Mouse (Mus musculus) hindbrain, embryonic 10.5 days (tissue): Measurements from ENCODE around the gene Rph3al. TPM values are rescaled to one million over a fixed set of nuclear protein-coding genes. Genes with fewer than 3 reads are reported as not detected.

Experiments used
- DNase-seq: peaks from one replicate; pipeline ENCODE4 v3.0.0-alpha.2; 2017; ENCODE audit warnings: low spot score
- H3K27ac ChIP-seq: fragments of 300-500 bp; sonication (generic); 2 replicates; pipeline ENCODE4 v1.5.1; 2016; ENCODE audit warnings: mild to moderate bottlenecking, moderate library complexity
- H3K27me3 ChIP-seq: fragments of 300-500 bp; sonication (generic); 2 replicates; pipeline ENCODE4 v1.6.1; 2016; ENCODE audit warnings: mild to moderate bottlenecking; ENCODE audit not compliant: poor library complexity, insufficient read depth, severe bottlenecking
- H3K36me3 ChIP-seq: fragments of 300-500 bp; sonication (generic); 2 replicates; pipeline ENCODE4 v1.6.1; 2016; ENCODE audit warnings: mild to moderate bottlenecking, moderate library complexity
- H3K4me1 ChIP-seq: fragments of 300-500 bp; sonication (generic); replicated peaks from 2 replicates; pipeline ENCODE4 v1.6.1; 2016; ENCODE audit warnings: mild to moderate bottlenecking
- H3K4me3 ChIP-seq: fragments of 300-500 bp; sonication (generic); 2 replicates; pipeline ENCODE4 v1.5.1; 2016; ENCODE audit warnings: mild to moderate bottlenecking, moderate library complexity
- H3K9me3 ChIP-seq: fragments of 300-500 bp; sonication (generic); 2 replicates; pipeline ENCODE4 v1.6.1; 2016; ENCODE audit warnings: mild to moderate bottlenecking, moderate library complexity
- WGBS: fragments of 180-500 bp; shearing (Covaris S2); methylation state at CpG from one replicate; pipeline ENCODE4 v1.1.7; 2016; 5-methylcytosine and 5-hydroxymethylcytosine counted together
- polyA plus RNA-seq: library from polyadenylated mRNA; unstranded; fragments of >200 nt; fragmentation: Nextera tagmentation; extraction: Ambion mirVana; gene quantifications from 2 replicates; pipeline ENCODE4 v1.2.1, GENCODE M21; 2016

Gene Rph3al
- polyA plus RNA-seq, 1 experiment from 2014 or later: 2.4 TPM

DNA sequence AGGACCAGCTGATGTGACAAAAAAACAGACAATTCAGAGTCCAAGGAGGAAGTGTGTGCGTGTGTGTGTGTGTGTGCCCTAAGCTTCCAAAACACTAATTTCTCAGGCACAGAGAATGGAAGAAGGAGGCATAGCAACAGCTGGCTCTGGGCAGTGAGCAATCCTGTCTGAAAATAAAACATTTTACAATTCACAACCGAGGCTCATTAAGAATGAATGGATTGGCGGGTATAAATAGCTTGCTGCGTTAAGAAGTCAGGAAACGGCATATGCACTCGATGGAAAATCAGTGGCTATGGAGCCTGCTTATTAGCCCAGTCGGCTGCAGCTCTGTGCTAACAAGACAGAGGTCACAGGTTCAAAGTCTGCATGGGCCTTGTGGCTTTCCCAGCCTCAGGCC lies 92.6 kb downstream of the Rph3al start:
- no peak for DNase-seq

DNA sequence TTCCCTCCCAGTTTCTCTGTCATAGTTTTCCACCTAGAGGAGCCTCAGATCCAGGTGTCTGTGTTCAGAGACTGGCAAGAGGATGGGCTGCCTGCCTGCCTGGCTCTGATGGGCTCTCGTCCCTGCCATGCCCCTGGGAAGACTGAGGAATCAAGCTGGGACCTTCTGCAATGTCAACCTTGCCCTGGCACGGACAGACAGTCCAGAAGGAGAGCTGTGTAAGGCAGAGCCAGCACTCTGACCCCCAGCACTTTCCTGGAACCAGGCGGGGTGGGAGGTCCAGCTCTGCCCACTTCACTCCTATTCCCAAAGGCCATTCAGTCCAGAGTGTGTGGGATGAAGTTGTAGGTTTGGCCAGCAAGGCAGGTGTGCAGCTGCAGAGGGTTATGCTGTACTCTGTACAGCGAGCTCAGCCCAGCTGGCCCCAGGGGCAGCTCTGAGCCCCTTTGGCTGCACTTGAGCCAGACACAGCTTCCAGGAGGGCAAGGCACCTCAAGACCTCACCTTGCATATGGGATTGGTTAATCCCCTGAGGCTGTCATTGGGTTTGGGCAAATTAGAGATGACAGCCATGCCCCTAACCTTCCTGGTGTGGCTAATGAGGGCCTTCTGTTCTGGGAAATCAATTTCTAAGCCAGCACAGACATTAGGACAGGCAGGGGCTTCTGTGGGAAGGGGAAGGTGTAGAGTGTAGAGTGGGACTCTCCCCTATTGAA lies 95.2 kb downstream of the Rph3al start:
- Histone ChIP-seq H3K9me3 (no peaks in the 10 kb centered on the region), H3K27me3 (peaks cover 5% of the 10 kb centered on the region; the same call in 1 of the 2 replicates), H3K4me3 (no peak overlapping the region), H3K27ac (peak overlapping the region; percentile 71), H3K4me1 (peaks cover 78% of the 10 kb centered on the region), H3K36me3 (no peaks in the 10 kb centered on the region)
- 70% methylated on average over 4 of the region's 4 CpGs for WGBS
- no peak for DNase-seq

More for the DNA sequence above, 92.6 kb downstream of the Rph3al start:
- peaks cover 59% of the 10 kb centered on the region for H3K4me1 ChIP-seq
- peak overlapping the region; percentile 62 for H3K27ac ChIP-seq
- H3K27me3 ChIP-seq: peaks cover 4% of the 10 kb centered on the region; the same call in 1 of the 2 replicates
- H3K9me3 ChIP-seq: no peaks in the 10 kb centered on the region
- H3K4me3 ChIP-seq: no peak overlapping the region
- H3K36me3 ChIP-seq: no peaks in the 10 kb centered on the region
- 60% methylated on average over 7 of the region's 7 CpGs for WGBS

DNA sequence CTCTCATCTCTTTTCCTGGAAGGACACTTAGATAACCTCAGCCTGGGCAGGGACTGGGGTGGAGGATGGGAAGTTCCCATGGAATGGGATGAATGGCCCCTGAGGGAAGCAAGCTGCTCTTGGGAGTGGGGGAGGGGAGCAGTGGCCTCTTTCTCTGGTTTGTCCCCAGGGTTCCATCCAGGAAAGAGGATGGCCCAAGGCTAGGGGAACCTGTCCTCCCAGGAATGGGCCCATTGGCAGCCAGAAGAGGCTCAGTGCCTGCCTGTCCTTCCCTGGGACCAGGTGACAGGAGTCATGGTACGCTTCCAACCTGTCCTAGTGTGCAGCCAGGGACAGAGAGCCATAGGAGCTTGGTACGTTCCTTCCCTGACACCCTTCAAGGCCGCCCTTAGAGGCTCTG lies 96.7 kb downstream of the Rph3al start:
- peaks cover 76% of the 10 kb centered on the region for H3K4me1 ChIP-seq
- WGBS: 70% methylated on average over 3 of the region's 3 CpGs
- no peak for DNase-seq
- H3K27ac ChIP-seq: peak overlapping the region; percentile 67
- peaks cover 6% of the 10 kb centered on the region; the same call in 1 of the 2 replicates for H3K27me3 ChIP-seq
- H3K36me3 ChIP-seq: no peaks in the 10 kb centered on the region
- no peak overlapping the region for H3K4me3 ChIP-seq
- H3K9me3 ChIP-seq: no peaks in the 10 kb centered on the region

DNA sequence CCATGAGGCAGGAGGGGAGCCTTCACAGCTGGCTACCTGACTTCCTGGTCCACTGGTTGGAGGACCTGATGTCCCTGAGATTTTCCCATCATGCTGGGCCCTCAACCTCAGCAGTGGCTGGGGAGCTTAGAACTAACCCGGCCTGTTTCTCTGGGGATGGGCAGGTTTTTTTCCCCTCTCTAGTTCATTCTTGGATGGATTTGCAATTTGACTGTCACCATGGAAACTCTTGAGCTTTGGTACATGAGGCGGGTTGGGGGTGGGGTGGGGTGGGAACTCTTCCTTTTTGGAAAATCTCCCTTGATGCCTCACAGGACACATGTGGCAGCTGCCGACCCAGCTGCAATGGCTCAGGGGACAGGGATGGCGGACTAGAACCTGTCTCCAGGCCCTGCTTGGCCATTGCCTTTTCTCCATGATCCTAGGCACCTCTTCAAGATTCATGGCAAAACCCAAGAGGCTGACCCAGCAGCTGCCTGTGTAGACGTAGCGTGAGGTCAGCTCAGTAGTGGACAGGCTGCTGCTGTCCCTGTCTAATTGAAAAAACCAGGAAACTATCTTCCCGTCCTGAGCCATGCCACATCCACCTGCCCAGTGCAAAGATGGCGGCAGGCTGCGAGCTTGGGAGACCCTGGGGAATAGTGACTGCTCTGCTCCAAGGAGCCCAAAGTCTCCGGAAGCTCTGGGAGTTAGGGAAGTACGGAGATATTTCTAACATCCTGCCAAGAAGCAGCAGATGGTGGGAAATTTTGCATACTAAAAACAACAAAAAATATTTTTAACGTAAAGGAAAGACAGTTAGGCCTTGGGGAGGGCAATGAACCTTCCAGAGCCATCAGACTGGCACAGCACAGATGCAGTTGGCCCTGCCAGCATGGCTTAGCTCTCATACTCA lies 98.4 kb downstream of the Rph3al start:
- DNase-seq: no peak
- Histone ChIP-seq H3K9me3 (no peaks in the 10 kb centered on the region), H3K27me3 (peaks cover 6% of the 10 kb centered on the region; the same call in 1 of the 2 replicates), H3K27ac (peak overlapping the region; percentile 64), H3K36me3 (no peaks in the 10 kb centered on the region), H3K4me3 (no peak overlapping the region), H3K4me1 (peaks cover 64% of the 10 kb centered on the region)
- 82% methylated on average over 12 of the region's 12 CpGs for WGBS

DNA sequence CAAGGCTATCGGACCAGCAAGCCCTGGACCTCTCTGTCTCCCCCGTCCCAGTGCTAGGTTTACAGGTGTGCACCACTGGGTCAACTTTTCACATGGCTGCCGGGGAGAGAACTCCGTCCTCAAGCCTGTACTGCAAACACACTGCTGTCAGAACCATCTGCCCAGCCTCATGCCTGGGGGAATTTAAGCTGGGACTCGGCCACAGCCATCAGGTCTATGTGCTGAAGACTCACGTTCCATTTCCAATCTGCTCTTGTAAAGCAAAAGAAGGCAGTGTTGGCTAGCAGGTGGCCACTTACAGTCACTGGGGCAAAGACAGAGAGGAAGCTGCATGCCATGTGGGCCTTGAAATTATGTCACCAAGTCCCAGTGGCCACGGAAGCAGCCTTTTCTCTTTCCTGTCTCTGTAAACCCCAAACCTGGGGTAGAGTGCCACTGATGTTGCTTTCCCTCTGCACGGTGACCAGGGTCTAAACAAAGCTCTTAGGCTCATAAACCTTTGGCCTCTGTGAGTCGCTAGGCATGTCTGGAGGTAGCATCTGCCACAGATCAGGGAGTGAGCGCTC lies 99.3 kb downstream of the Rph3al start:
- Histone ChIP-seq H3K9me3 (no peaks in the 10 kb centered on the region), H3K27me3 (peaks cover 6% of the 10 kb centered on the region; the same call in 1 of the 2 replicates), H3K4me3 (no peak overlapping the region), H3K27ac (peak overlapping the region; percentile 64), H3K36me3 (no peaks in the 10 kb centered on the region), H3K4me1 (peaks cover 56% of the 10 kb centered on the region)
- WGBS: 81% methylated on average over 10 of the region's 10 CpGs
- DNase-seq: no peak

DNA sequence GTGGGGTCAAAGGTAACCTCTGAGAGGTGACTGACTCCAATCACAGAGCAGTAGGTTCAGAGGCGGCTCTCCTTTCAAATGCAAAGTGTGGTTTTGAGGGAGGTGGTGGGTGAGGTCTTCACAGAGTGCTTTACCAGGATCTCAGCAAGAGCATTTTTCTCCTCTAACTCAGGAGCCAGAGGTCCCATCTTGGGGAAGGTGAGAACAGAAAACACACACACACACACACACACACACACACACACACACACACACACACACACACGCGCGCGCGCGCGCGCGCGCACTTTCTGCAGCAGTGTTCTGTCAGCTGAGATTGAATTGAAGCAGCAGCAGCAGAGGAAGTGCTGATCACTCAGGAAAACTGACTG lies 102.0 kb downstream of the Rph3al start:
- H3K4me1 ChIP-seq: peaks cover 38% of the 10 kb centered on the region
- no peaks in the 10 kb centered on the region for H3K36me3 ChIP-seq
- no peak for DNase-seq
- peaks cover 3% of the 10 kb centered on the region; the same call in 1 of the 2 replicates for H3K27me3 ChIP-seq
- 48% methylated on average over 11 of the region's 11 CpGs for WGBS
- H3K27ac ChIP-seq: no peak overlapping the region
- H3K4me3 ChIP-seq: no peak overlapping the region
- H3K9me3 ChIP-seq: no peaks in the 10 kb centered on the region

DNA sequence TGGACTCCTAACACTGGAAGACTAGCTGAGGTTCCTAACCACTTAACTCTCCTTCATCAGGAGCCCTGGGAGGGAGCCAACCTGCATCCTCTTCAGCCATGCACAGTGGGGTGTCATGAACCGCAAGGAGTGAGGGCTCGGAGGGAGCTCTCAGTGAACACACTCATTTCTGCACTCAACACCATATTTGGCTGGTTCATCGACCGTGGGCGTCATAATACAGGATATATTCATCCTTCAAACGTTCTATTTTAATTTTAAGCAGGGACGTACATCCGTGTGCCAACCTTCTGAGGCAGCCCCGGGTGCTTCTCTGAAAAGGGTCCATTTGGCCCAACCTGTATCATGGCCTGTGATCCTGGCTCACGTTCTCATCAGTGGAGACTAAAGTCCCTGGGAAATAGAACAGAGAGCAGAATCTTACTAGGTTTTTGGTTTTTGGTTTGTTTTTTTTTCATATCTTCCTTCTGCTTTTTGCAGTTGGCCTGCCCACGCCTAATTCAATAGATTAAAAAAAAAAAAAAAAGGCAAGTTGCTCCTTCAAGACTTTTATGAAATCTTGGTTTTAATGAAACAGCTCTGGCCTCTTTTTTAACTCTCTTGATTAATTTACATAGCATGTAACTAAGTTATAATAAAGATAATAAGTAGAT lies 102.5 kb downstream of the Rph3al start:
- Histone ChIP-seq H3K27me3 (peaks cover 3% of the 10 kb centered on the region; the same call in 1 of the 2 replicates), H3K4me1 (peaks cover 33% of the 10 kb centered on the region), H3K27ac (no peak overlapping the region), H3K9me3 (no peaks in the 10 kb centered on the region), H3K36me3 (no peaks in the 10 kb centered on the region), H3K4me3 (no peak overlapping the region)
- WGBS: 82% methylated on average over 11 of the region's 11 CpGs
- no peak for DNase-seq

DNA sequence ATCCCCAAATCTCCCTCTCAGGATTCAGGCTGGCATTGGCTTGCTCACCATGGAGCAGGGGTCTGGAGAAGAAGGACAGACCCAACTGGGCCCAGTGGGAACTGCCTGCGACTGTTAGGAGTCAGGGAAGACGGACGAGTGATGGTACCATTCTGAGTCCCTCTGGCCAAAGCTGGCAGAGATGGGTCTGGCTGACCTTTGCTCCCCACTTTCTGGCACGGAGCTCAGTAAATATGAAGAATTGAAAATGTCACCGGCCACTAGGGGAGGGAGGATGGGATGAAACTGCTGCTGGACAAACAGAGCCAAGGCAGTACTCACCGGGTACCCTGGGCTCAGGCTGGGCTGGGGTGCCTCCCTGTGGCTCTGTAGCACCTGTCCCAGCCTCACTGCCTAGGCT lies 105.1 kb downstream of the Rph3al start:
- no peak for DNase-seq
- peaks cover 13% of the 10 kb centered on the region; the same call in 1 of the 2 replicates for H3K4me1 ChIP-seq
- no peaks in the 10 kb centered on the region for H3K36me3 ChIP-seq
- H3K4me3 ChIP-seq: no peak overlapping the region
- WGBS: 89% methylated on average over 6 of the region's 6 CpGs
- H3K27ac ChIP-seq: no peak overlapping the region
- H3K27me3 ChIP-seq: peaks cover 1% of the 10 kb centered on the region; the same call in 1 of the 2 replicates
- H3K9me3 ChIP-seq: no peaks in the 10 kb centered on the region

DNA sequence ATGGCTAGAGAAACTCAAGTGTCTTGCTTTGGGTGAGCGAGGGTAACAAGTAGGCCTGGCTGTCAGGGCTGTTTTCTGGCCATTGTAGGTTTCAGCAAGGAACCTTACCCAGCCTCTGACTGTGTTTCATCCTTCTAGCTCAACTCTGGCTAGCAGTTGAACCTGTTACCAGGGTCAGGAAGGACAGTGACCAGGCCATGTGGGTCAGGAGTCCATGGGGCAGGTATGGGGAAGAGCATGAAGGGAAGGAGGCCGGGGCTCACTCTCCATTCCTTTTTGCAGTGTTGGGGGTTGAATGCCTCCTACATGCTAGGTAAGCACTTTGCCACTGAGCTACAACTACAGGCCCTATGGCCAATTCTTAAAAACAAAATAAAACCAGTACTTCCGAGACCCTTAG lies 107.8 kb downstream of the Rph3al start:
- Histone ChIP-seq H3K4me3 (no peak overlapping the region), H3K4me1 (peaks cover 7% of the 10 kb centered on the region; the same call in 1 of the 2 replicates), H3K36me3 (no peaks in the 10 kb centered on the region), H3K9me3 (no peaks in the 10 kb centered on the region), H3K27me3 (no peaks in the 10 kb centered on the region), H3K27ac (no peak overlapping the region)
- 91% methylated on average over 3 of the region's 3 CpGs for WGBS
- DNase-seq: no peak

DNA sequence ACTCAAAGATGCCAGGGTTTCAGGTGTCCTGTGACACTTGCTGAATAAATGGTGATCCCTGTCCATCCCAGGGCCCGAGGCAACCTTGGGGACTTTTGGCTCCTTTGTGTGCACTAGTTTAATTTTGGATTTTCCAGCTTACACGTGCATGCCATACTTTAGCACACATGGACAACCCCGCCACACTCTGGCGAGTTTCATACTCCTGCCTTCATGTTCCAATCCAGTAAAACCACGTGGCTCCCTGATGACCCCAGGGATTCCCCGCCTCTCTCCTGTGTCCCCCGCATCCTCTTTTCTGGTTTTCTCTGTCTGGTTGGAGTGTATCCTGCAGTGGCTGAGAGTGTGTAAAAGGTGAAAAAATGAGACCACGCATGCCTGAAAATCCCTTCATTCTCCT lies 110.8 kb downstream of the Rph3al start:
- H3K9me3 ChIP-seq: no peaks in the 10 kb centered on the region
- 84% methylated on average over 8 of the region's 8 CpGs for WGBS

DNA sequence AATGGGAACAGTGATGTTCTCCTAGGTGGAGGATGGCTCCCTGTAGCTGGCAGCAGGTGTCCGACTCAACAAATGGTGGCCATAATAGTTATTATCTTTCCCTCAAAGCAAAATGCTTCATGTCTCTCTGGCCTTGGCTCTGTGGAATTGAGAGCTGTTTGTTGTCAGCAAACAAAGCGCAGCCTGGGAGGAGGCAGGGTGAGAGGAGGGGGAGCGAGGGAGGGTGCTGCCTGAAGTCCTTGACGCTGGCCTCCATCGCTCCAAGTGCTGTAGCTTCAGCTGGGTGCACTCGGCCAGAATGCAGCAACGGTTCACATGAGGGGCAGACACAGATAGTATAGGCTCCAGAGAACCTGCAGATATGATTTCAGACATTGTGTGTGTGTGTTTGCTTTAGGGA lies 114.7 kb downstream of the Rph3al start:
- peaks cover 5% of the 10 kb centered on the region; the same call in 1 of the 2 replicates for H3K27me3 ChIP-seq
- no peaks in the 10 kb centered on the region for H3K4me1 ChIP-seq
- H3K27ac ChIP-seq: 0 out of 2 replicates have a peak overlapping the region, but pooled peaks have one; percentile 40
- no peak overlapping the region for H3K4me3 ChIP-seq
- no peak for DNase-seq
- H3K36me3 ChIP-seq: no peaks in the 10 kb centered on the region
- WGBS: 62% methylated on average over 7 of the region's 7 CpGs
- H3K9me3 ChIP-seq: no peaks in the 10 kb centered on the region

More for the DNA sequence above, 110.8 kb downstream of the Rph3al start:
- no peak overlapping the region for H3K27ac ChIP-seq
- peaks cover 5% of the 10 kb centered on the region; the same call in 1 of the 2 replicates for H3K27me3 ChIP-seq
- H3K4me3 ChIP-seq: no peak overlapping the region
- H3K4me1 ChIP-seq: 0 out of 2 replicates have a peak, but pooled peaks cover 5% of the 10 kb centered on the region
- H3K36me3 ChIP-seq: no peaks in the 10 kb centered on the region
- no peak for DNase-seq

DNA sequence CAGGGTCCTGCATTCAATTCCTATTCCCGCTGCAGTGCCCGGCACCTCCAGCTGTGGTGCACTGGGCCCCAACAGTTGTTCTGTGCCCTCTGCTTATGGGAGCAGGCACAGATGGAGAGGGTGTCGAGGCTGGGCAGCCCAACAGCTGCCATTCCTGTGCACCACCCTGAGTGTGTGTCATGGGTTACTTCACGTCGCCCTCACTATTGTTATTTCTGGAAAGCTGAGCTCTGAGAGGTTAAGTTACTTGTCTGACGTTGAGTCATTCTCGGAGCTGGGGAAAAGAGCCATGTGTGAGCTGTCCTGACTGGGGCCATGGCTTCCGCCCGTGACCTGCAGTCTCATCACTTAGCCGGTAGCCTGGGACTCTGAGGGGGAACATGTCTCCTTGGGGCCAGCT lies 125.1 kb downstream of the Rph3al start:
- Histone ChIP-seq H3K27ac (no peak overlapping the region), H3K9me3 (no peaks in the 10 kb centered on the region), H3K36me3 (no peaks in the 10 kb centered on the region), H3K27me3 (no peaks in the 10 kb centered on the region), H3K4me3 (no peak overlapping the region), H3K4me1 (peaks cover 21% of the 10 kb centered on the region)
- DNase-seq: no peak
- 55% methylated on average over 10 of the region's 10 CpGs for WGBS
